Mouse (Mus musculus): ENCODE results near the gene Chrnb1.

Gene Chrnb1

GRCm38 (mm10) chr11:69795168-69795982 lies at the start of gene Chrnb1:
Gene Chrnb1, minus strand, starts transcription at chr11:69795943.
- peak; percentile 93 for DNase-seq

GRCm38 (mm10) chr11:69838714-69839104 lies 43.0 kb upstream of the Chrnb1 start:
- DNase-seq: no peak

GRCm38 (mm10) chr11:69837952-69838713 lies 42.4 kb upstream of the Chrnb1 start, which contains the start of gene Tmem256:
Gene Tmem256, plus strand, starts transcription at chr11:69838514.
- DNase-seq: peak; percentile 97 to 98

- DNase-seq: peak; percentile 91 to 93
These were observed 41.8 kb upstream of the Chrnb1 start, which contains the start of gene Nlgn2 for GRCm38 (mm10) chr11:69837604-69837951. Gene Nlgn2, minus strand, starts transcription at chr11:69837784.

- DNase-seq: peak; percentile 70 to 72
These were observed 41.2 kb upstream of the Chrnb1 start for GRCm38 (mm10) chr11:69836703-69837576.

- DNase-seq: peak in 1 of 2 experiments; percentile 48
These were observed 40.2 kb upstream of the Chrnb1 start for GRCm38 (mm10) chr11:69835966-69836335.

GRCm38 (mm10) chr11:69835326-69835965 lies 39.7 kb upstream of the Chrnb1 start:
- peak in 1 of 2 experiments; percentile 37 for DNase-seq

- DNase-seq: peak in 1 of 2 experiments; percentile 36
These were observed 38.3 kb upstream of the Chrnb1 start for GRCm38 (mm10) chr11:69834001-69834549.

- peak in 1 of 2 experiments; percentile 32 for DNase-seq
These were observed 37.8 kb upstream of the Chrnb1 start for GRCm38 (mm10) chr11:69833554-69833953.

GRCm38 (mm10) chr11:69828832-69829231 lies 33.1 kb upstream of the Chrnb1 start:
- DNase-seq: peak in 1 of 2 experiments; percentile 57

GRCm38 (mm10) chr11:69823456-69823855 lies 27.7 kb upstream of the Chrnb1 start:
- peak in 1 of 2 experiments; percentile 46 for DNase-seq

GRCm38 (mm10) chr11:69822080-69822479 lies 26.3 kb upstream of the Chrnb1 start, which contains the start of gene Spem1:
Gene Spem1, minus strand, starts transcription at chr11:69822180.
- no peak for DNase-seq

- no peak for DNase-seq
These were observed 23.1 kb upstream of the Chrnb1 start for GRCm38 (mm10) chr11:69818871-69819270.

- no peak for DNase-seq
These were observed 22.6 kb upstream of the Chrnb1 start, which contains the start of gene Spem2 for GRCm38 (mm10) chr11:69818365-69818764. Gene Spem2, minus strand, starts transcription at chr11:69818465.

- no peak for DNase-seq
These were observed 20.8 kb upstream of the Chrnb1 start for GRCm38 (mm10) chr11:69816520-69816919.

GRCm38 (mm10) chr11:69815155-69815554 lies 19.4 kb upstream of the Chrnb1 start, which contains the start of gene Gm39566:
Gene Gm39566, minus strand, starts transcription at chr11:69815298.
- DNase-seq: no peak

- no peak for DNase-seq
These were observed 14.5 kb upstream of the Chrnb1 start for GRCm38 (mm10) chr11:69810280-69810679.

GRCm38 (mm10) chr11:69807641-69808040 lies 11.9 kb upstream of the Chrnb1 start:
- no peak for DNase-seq

- DNase-seq: no peak
These were observed 10.6 kb upstream of the Chrnb1 start for GRCm38 (mm10) chr11:69806378-69806777.

- DNase-seq: no peak
These were observed 9.5 kb upstream of the Chrnb1 start, which contains the start of gene Tmem102 for GRCm38 (mm10) chr11:69804972-69805909. Gene Tmem102, minus strand, starts transcription at chr11:69805624.

Measured in cerebellum, postnatal 14 days (tissue).